Mouse (Mus musculus) layer of hippocampus, postnatal 10 days (tissue): ENCODE results near the gene Fam205a1. TPM values are rescaled to one million over a fixed set of nuclear protein-coding genes. Genes with fewer than 3 reads are reported as not detected.

Experiments used
- total RNA-seq, 2 experiments: library from RNA; stranded (reverse); gene quantifications; 2 replicates each; pipeline ENCODE4 v1.2.3; 2021

Fam205a1 gene
- total RNA-seq, 2 experiments from 2014 or later, result 0.22 TPM; not detected in 1

Other genes starting within 250 kb of the Fam205a1 start
- not detected for gene Gm10591, start 241.7 kb downstream of the Fam205a1 start, total RNA-seq
- 10 to 100 TPM; 11.5 to 12.2 TPM for gene Gm2564, start 224.2 kb downstream of the Fam205a1 start, total RNA-seq
- 1 to 10 TPM in 1 of 2 experiments, not detected in 1; 1.6 TPM for gene Ccl27b, start 198.6 kb downstream of the Fam205a1 start, total RNA-seq
- not detected for gene Il11ra2, start 192.0 kb downstream of the Fam205a1 start, total RNA-seq
- 1 to 10 TPM; 1.4 to 2.5 TPM for gene 4930578G10Rik, start 118.3 kb downstream of the Fam205a1 start, total RNA-seq
- gene Ccl19, start 97.3 kb downstream of the Fam205a1 start, total RNA-seq, result under 1 TPM in 1 of 2 experiments, not detected in 1; 0.96 TPM
- gene Ccl21a, start 79.9 kb downstream of the Fam205a1 start, total RNA-seq, result not detected
- gene Gm12394, start 2.9 kb upstream of the Fam205a1 start, total RNA-seq, result 1 to 10 TPM in 1 of 2 experiments, under 1 TPM in 1; 0.91 to 1.4 TPM
- under 1 TPM in 1 of 2 experiments, not detected in 1; 0.38 TPM for gene Fam205c, start 20.3 kb upstream of the Fam205a1 start, total RNA-seq
- gene Phf24, start 62.8 kb upstream of the Fam205a1 start, total RNA-seq, result 100 to 1,000 TPM; 129 to 142 TPM
- 100 to 1,000 TPM; 192 to 205 TPM for gene Dnajb5, start 95.9 kb upstream of the Fam205a1 start, total RNA-seq
- gene 1700022I11Rik, start 115.7 kb upstream of the Fam205a1 start, total RNA-seq, result not detected
- 100 to 1,000 TPM; 249 to 263 TPM for gene Vcp, start 146.6 kb upstream of the Fam205a1 start, total RNA-seq
- 10 to 100 TPM in 1 of 2 experiments, 1 to 10 TPM in 1; 8.4 to 11.9 TPM for gene Fancg, start 156.6 kb upstream of the Fam205a1 start, total RNA-seq
- 10 to 100 TPM; 25.6 to 26.0 TPM for gene Pigo, start 171.9 kb upstream of the Fam205a1 start, total RNA-seq
- 100 to 1,000 TPM; 101 TPM for gene Stoml2, start 177.8 kb upstream of the Fam205a1 start, total RNA-seq
- gene Fam214b, start 192.3 kb upstream of the Fam205a1 start, total RNA-seq, result 10 to 100 TPM; 38.5 to 39.2 TPM
- 10 to 100 TPM; 53.7 to 70.3 TPM for gene Unc13b, start 205.1 kb upstream of the Fam205a1 start, total RNA-seq